Mouse (Mus musculus) small intestine, adult 2 months (tissue): ENCODE data around the gene Nav1.

ENCODE experiments used
- CTCF ChIP-seq: fragments of 200-500 bp; IDR thresholded peaks from 2 replicates; pipeline ENCODE4 v1.5.1; 2012; ENCODE audit warnings: low read depth, mild to moderate bottlenecking, control low read depth, inconsistent platforms, low read length, moderate library complexity, mixed read lengths; ENCODE audit not compliant: insufficient replicate concordance, insufficient read length; ENCODE audit errors: extremely low read depth
- POLR2A ChIP-seq: fragments of 200-500 bp; IDR thresholded peaks from 2 replicates; pipeline ENCODE4 v1.6.1; 2012; ENCODE audit warnings: low read depth, mild to moderate bottlenecking, control low read depth, inconsistent platforms, low read length, moderate library complexity

GRCm38 (mm10) chr1:135645459-135646195, 38.5 kb upstream of the Nav1 start:
- TF ChIP-seq CTCF (no peak), POLR2A (no peak)
